Mouse (Mus musculus): ENCODE measurements around the gene Ppp1ca. TPM values are rescaled to one million over a fixed set of nuclear protein-coding genes. Genes with fewer than 3 reads are reported as not detected.
A peak's percentile ranks its signal among the peaks of the same experiment; 100 is the strongest.

Gene Ppp1ca
- polyA plus RNA-seq, 1 experiment from 2014 or later, result 757 TPM

DNA sequence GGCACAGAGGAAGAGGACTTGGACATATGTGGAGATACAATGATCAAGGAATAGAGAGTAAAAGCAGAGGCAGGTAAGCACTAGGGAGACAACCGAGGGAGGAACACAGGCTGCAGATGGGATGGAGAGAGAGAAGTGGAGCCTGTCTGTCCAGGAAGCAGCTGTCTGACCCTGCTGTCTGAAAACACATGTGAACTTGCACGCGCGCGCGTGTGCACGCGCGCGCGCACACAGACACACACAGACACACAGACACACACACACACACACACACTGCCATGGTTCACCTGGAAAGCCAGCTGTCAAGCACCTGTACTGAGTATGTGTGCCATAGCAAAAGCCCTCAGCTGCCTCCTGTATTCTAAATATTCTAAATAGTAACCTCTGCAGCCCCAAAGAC lies 26.4 kb downstream of the Ppp1ca start:
- Histone ChIP-seq H3K4me3 (ENCODE audit: control insufficient read depth in 1 of 2, insufficient read depth in 1 of 2, low read depth in 1 of 2, low read length in 2 of 2) (no peak overlapping the region), H3K4me2 (ENCODE audit: low read length) (no peak overlapping the region), H3K9me3 (ENCODE audit: control insufficient read depth, low read length) (no peaks in the 10 kb centered on the region), H3K9ac (ENCODE audit: low read length) (no peak overlapping the region), H3K36me3 (ENCODE audit: control insufficient read depth, insufficient read depth, low read length) (no peaks in the 10 kb centered on the region), H3K27ac (replicated peaks in 1 of 2; ENCODE audit: control insufficient read depth in 1 of 2, insufficient read depth in 1 of 2, low read depth in 2 of 2, low read length in 2 of 2) (no peak overlapping the region), H3K27me3 (ENCODE audit: control insufficient read depth, insufficient read depth, low read length) (peaks cover 43% of the 10 kb centered on the region), H3K4me1 (ENCODE audit: control insufficient read depth in 2 of 2, insufficient read depth in 2 of 2, low read length in 2 of 2) (peaks cover 18 to 43% of the 10 kb centered on the region in 2 experiments; a peak in 3 of 4 replicates)
- 87% methylated on average over 11 of the region's 11 CpGs for WGBS
- no peak for ATAC-seq (ENCODE audit: insufficient number of reproducible peaks, insufficient read depth, low FRiP score, low read depth)

DNA sequence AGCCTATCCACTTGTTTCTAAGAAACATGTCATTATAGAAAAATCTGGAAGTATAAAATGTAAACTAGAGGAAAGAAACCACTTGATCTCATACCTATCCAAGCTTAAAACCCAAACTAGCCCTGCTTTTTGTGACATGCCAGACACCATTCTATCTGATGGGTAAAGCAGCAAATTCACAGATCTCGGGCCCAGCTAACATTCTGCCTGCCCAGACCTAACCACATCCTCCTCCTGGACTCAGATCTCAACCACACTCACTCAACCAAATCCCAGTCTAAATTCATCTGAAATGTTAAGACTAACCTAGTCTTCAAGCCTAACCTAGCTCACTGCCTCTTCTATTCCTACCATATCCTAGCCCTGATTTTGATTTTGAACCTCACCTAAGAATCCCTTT lies 26.9 kb downstream of the Ppp1ca start:
- H3K4me2 ChIP-seq (ENCODE audit: low read length), result no peak overlapping the region
- H3K9ac ChIP-seq (ENCODE audit: low read length), result no peak overlapping the region
- H3K27me3 ChIP-seq (ENCODE audit: control insufficient read depth, insufficient read depth, low read length), result peaks cover 38% of the 10 kb centered on the region
- no peak overlapping the region for H3K27ac ChIP-seq (replicated peaks in 1 of 2; ENCODE audit: control insufficient read depth in 1 of 2, insufficient read depth in 1 of 2, low read depth in 2 of 2, low read length in 2 of 2)
- H3K4me3 ChIP-seq (ENCODE audit: control insufficient read depth in 1 of 2, insufficient read depth in 1 of 2, low read depth in 1 of 2, low read length in 2 of 2), result no peak overlapping the region
- no peaks in the 10 kb centered on the region for H3K9me3 ChIP-seq (ENCODE audit: control insufficient read depth, low read length)
- H3K4me1 ChIP-seq (ENCODE audit: control insufficient read depth in 2 of 2, insufficient read depth in 2 of 2, low read length in 2 of 2), result peaks cover 14 to 38% of the 10 kb centered on the region in 2 experiments; a peak in 3 of 4 replicates
- WGBS, result 72% methylated on average over 1 of the region's 1 CpGs
- no peaks in the 10 kb centered on the region for H3K36me3 ChIP-seq (ENCODE audit: control insufficient read depth, insufficient read depth, low read length)
- ATAC-seq (ENCODE audit: insufficient number of reproducible peaks, insufficient read depth, low FRiP score, low read depth), result no peak

DNA sequence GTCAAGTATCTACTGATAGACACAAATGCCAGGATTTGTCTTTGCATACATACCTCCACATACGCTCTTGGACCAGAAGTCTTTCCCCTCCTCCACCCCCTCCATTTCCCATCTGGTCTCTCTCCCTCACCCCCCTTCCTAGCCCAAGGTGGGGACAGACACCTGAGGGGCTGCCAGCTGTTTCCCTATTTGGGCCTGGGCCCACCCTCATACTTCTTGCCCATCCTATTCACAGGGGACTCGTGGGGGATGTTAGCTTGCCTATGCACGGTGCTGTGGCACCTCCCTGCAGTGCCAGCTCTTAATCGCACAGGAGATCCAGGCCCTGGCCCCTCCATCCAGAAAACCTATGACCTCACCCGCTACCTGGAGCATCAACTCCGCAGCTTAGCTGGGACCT lies 28.1 kb downstream of the Ppp1ca start:
- WGBS, result 78% methylated on average over 6 of the region's 6 CpGs
- H3K9me3 ChIP-seq (ENCODE audit: control insufficient read depth, low read length), result no peaks in the 10 kb centered on the region
- H3K4me2 ChIP-seq (ENCODE audit: low read length), result no peak overlapping the region
- ATAC-seq (ENCODE audit: insufficient number of reproducible peaks, insufficient read depth, low FRiP score, low read depth), result no peak
- no peaks in the 10 kb centered on the region for H3K36me3 ChIP-seq (ENCODE audit: control insufficient read depth, insufficient read depth, low read length)
- peaks cover 13 to 31% of the 10 kb centered on the region in 2 experiments; a peak in 3 of 4 replicates for H3K4me1 ChIP-seq (ENCODE audit: control insufficient read depth in 2 of 2, insufficient read depth in 2 of 2, low read length in 2 of 2)
- peaks cover 32% of the 10 kb centered on the region for H3K27me3 ChIP-seq (ENCODE audit: control insufficient read depth, insufficient read depth, low read length)
- H3K4me3 ChIP-seq (ENCODE audit: control insufficient read depth in 1 of 2, insufficient read depth in 1 of 2, low read depth in 1 of 2, low read length in 2 of 2), result no peak overlapping the region
- H3K27ac ChIP-seq (replicated peaks in 1 of 2; ENCODE audit: control insufficient read depth in 1 of 2, insufficient read depth in 1 of 2, low read depth in 2 of 2, low read length in 2 of 2), result no peak overlapping the region
- no peak overlapping the region for H3K9ac ChIP-seq (ENCODE audit: low read length)

DNA sequence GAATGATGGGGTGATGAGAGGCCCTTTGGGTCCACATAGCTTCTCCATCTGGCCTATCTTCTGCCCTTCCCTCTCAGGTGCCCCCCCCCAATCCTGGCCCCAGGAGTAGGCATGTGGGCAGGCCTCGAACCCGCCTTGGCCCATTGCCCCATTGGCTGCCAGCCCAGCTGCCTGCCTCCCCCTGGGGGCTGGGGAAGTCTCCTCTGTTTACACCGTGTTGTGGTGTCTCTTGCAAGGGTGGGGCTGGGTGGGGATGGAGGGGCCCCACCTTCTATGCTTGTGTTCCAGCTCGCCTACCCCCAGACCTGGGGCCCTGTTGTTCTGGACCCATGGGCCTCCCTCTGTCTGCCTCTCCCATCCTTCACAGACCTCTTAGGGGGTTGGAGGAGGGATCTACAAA lies 28.6 kb downstream of the Ppp1ca start:
- Histone ChIP-seq H3K36me3 (ENCODE audit: control insufficient read depth, insufficient read depth, low read length) (no peaks in the 10 kb centered on the region), H3K27me3 (ENCODE audit: control insufficient read depth, insufficient read depth, low read length) (peaks cover 29% of the 10 kb centered on the region), H3K9me3 (ENCODE audit: control insufficient read depth, low read length) (no peaks in the 10 kb centered on the region), H3K27ac (replicated peaks in 1 of 2; ENCODE audit: control insufficient read depth in 1 of 2, insufficient read depth in 1 of 2, low read depth in 2 of 2, low read length in 2 of 2) (no peak overlapping the region), H3K9ac (ENCODE audit: low read length) (no peak overlapping the region), H3K4me2 (ENCODE audit: low read length) (no peak overlapping the region; the same call in 1 of the 2 replicates), H3K4me3 (ENCODE audit: control insufficient read depth in 1 of 2, insufficient read depth in 1 of 2, low read depth in 1 of 2, low read length in 2 of 2) (no peak overlapping the region), H3K4me1 (ENCODE audit: control insufficient read depth in 2 of 2, insufficient read depth in 2 of 2, low read length in 2 of 2) (peaks cover 13 to 28% of the 10 kb centered on the region in 2 experiments; a peak in 3 of 4 replicates)
- WGBS, result 62% methylated on average over 4 of the region's 4 CpGs
- ATAC-seq (ENCODE audit: insufficient number of reproducible peaks, insufficient read depth, low FRiP score, low read depth), result no peak

DNA sequence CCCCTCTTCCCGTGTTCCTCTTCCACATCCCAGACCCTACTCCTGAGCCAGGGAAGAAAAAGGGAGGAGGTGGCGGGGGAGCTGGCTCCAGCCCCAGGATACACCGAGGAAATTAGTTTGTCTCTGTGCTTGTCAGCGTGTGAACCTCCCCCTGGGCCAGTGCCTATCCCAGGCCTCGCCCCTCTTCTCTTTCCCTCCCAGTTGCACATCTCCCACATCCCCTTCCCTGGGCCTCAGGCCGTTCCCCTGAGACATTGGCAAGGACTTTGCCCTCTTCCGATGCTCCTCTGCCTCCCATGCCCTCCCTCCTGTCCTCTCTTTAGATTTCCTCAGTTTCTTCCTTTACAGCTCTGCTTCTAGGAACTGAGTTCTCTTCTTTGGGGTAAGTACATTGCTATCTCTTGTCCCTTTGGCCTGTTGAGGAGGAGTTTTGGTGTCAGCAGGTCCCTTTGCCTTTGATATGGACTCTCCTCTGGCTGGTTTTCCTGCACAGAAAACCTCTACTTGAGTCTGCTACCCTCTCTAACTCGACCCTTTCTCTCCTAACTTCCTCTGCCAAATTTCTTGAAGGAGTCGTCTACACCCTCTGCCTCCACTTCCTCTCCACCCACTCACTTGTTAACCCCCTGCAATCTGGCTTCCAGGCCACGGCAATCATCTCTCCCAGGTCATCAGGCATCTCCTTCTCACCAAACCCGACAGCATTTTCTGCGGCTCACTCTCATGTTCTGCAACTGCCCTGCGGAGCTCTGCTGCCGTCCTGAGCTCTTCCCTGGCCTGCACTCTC lies 29.3 kb downstream of the Ppp1ca start:
- H3K27me3 ChIP-seq (ENCODE audit: control insufficient read depth, insufficient read depth, low read length), result peaks cover 22% of the 10 kb centered on the region
- no peaks in the 10 kb centered on the region for H3K36me3 ChIP-seq (ENCODE audit: control insufficient read depth, insufficient read depth, low read length)
- no peak overlapping the region for H3K4me3 ChIP-seq (ENCODE audit: control insufficient read depth in 1 of 2, insufficient read depth in 1 of 2, low read depth in 1 of 2, low read length in 2 of 2)
- WGBS, result 28% methylated on average over 14 of the region's 14 CpGs
- no peaks in the 10 kb centered on the region for H3K9me3 ChIP-seq (ENCODE audit: control insufficient read depth, low read length)
- peak; percentile 39; the same call in 1 of the 2 replicates for ATAC-seq (ENCODE audit: insufficient number of reproducible peaks, insufficient read depth, low FRiP score, low read depth)
- peak overlapping the region in 1 of 2 experiments; percentile 33; a peak in 1 of 4 replicates for H3K27ac ChIP-seq (replicated peaks in 1 of 2; ENCODE audit: control insufficient read depth in 1 of 2, insufficient read depth in 1 of 2, low read depth in 2 of 2, low read length in 2 of 2)
- no peak overlapping the region for H3K9ac ChIP-seq (ENCODE audit: low read length)
- H3K4me2 ChIP-seq (ENCODE audit: low read length), result no peak overlapping the region; the same call in 1 of the 2 replicates
- peaks cover 11 to 21% of the 10 kb centered on the region in 2 experiments; a peak in 3 of 4 replicates for H3K4me1 ChIP-seq (ENCODE audit: control insufficient read depth in 2 of 2, insufficient read depth in 2 of 2, low read length in 2 of 2)

DNA sequence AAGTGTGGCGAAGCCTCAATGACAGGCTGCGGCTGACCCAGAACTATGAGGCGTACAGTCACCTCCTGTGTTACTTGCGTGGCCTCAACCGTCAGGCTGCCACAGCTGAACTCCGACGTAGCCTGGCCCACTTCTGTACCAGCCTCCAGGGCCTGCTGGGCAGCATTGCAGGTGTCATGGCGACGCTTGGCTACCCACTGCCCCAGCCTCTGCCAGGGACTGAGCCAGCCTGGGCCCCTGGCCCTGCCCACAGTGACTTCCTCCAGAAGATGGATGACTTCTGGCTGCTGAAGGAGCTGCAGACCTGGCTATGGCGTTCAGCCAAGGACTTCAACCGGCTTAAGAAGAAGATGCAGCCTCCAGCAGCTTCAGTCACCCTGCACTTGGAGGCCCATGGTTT lies 30.3 kb downstream of the Ppp1ca start:
- no peak overlapping the region for H3K4me2 ChIP-seq (ENCODE audit: low read length)

DNA sequence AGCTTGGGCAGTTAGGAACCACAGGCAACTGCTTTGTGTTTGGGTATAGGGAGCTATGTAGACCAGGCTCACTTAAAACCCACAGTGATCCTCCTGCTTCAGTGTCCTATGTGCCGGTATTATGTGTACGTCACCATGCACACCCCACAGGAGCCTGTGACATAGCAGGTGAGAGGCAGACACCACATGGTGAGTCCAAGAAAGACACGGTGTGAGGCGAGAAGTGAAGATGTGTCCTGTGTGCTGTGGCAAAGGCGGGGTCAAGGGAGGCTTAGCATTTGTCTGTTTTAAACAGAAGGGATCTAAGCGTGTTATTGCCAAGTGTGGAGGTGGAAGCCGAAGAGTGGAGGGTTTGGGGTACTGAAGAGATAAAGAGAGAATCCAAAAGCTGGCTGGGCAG lies 34.9 kb downstream of the Ppp1ca start:
- 79% methylated on average over 7 of the region's 7 CpGs for WGBS
- no peak overlapping the region for H3K27ac ChIP-seq (replicated peaks in 1 of 2; ENCODE audit: control insufficient read depth in 1 of 2, insufficient read depth in 1 of 2, low read depth in 2 of 2, low read length in 2 of 2)

More for the DNA sequence above, 30.3 kb downstream of the Ppp1ca start:
- no peak for ATAC-seq (ENCODE audit: insufficient number of reproducible peaks, insufficient read depth, low FRiP score, low read depth)
- H3K36me3 ChIP-seq (ENCODE audit: control insufficient read depth, insufficient read depth, low read length), result no peaks in the 10 kb centered on the region
- H3K4me3 ChIP-seq (ENCODE audit: control insufficient read depth in 1 of 2, insufficient read depth in 1 of 2, low read depth in 1 of 2, low read length in 2 of 2), result no peak overlapping the region
- H3K27ac ChIP-seq (replicated peaks in 1 of 2; ENCODE audit: control insufficient read depth in 1 of 2, insufficient read depth in 1 of 2, low read depth in 2 of 2, low read length in 2 of 2), result no peak overlapping the region
- H3K9me3 ChIP-seq (ENCODE audit: control insufficient read depth, low read length), result no peaks in the 10 kb centered on the region
- peaks cover 8 to 19% of the 10 kb centered on the region in 2 experiments; a peak in 3 of 4 replicates for H3K4me1 ChIP-seq (ENCODE audit: control insufficient read depth in 2 of 2, insufficient read depth in 2 of 2, low read length in 2 of 2)
- H3K27me3 ChIP-seq (ENCODE audit: control insufficient read depth, insufficient read depth, low read length), result peaks cover 19% of the 10 kb centered on the region
- no peak overlapping the region for H3K9ac ChIP-seq (ENCODE audit: low read length)
- WGBS, result 78% methylated on average over 11 of the region's 11 CpGs

More for the DNA sequence above, 34.9 kb downstream of the Ppp1ca start:
- Histone ChIP-seq H3K36me3 (ENCODE audit: control insufficient read depth, insufficient read depth, low read length) (no peaks in the 10 kb centered on the region), H3K9ac (ENCODE audit: low read length) (no peak overlapping the region), H3K27me3 (ENCODE audit: control insufficient read depth, insufficient read depth, low read length) (peaks cover 19% of the 10 kb centered on the region), H3K4me3 (ENCODE audit: control insufficient read depth in 1 of 2, insufficient read depth in 1 of 2, low read depth in 1 of 2, low read length in 2 of 2) (no peak overlapping the region), H3K4me2 (ENCODE audit: low read length) (no peak overlapping the region), H3K4me1 (ENCODE audit: control insufficient read depth in 2 of 2, insufficient read depth in 2 of 2, low read length in 2 of 2) (peaks cover 2 to 4% of the 10 kb centered on the region in 2 experiments; a peak in 1 of 4 replicates), H3K9me3 (ENCODE audit: control insufficient read depth, low read length) (no peaks in the 10 kb centered on the region)
- no peak for ATAC-seq (ENCODE audit: insufficient number of reproducible peaks, insufficient read depth, low FRiP score, low read depth)

Data from heart, embryonic 14.5 days (tissue).